Mouse (Mus musculus) gastrocnemius, adult 2 months (tissue): ENCODE results near the gene Mpeg1. TPM values are rescaled to one million over a fixed set of nuclear protein-coding genes. Genes with fewer than 3 reads are reported as not detected.

ENCODE experiments used
- DNase-seq: peaks from one replicate; pipeline ENCODE4 v3.0.0; 2022
- H3K27ac ChIP-seq: fragments of 200-600 bp; 2 replicates; pipeline ENCODE4 v1.8.1; 2022; ENCODE audit warnings: mild to moderate bottlenecking
- H3K4me3 ChIP-seq: fragments of 200-600 bp; 2 replicates; pipeline ENCODE4 v1.8.1; 2022; ENCODE audit warnings: mild to moderate bottlenecking, moderate library complexity
- CTCF ChIP-seq: fragments of 200-600 bp; IDR thresholded peaks from 2 replicates; pipeline ENCODE4 v1.8.1; 2022; ENCODE audit warnings: antibody characterized with exemption, mild to moderate bottlenecking, moderate library complexity
- intact Hi-C: fragments of 180-260 bp; cut with DNase I; formaldehyde crosslinking; loops from one replicate; pipeline ENCODE4 v1.15.1; 2025
- long read RNA-seq, 2 experiments: library from polyadenylated mRNA; stranded (forward); transcript quantifications; one replicate each; pipeline ENCODE4 v2.0.0; 2021
- total RNA-seq, 2 experiments: library from RNA; stranded (reverse); gene quantifications; 2 replicates each; pipeline ENCODE4 v1.2.3; 2021

Gene Mpeg1
- total RNA-seq: 1 to 10 TPM in 1 of 2 experiments, under 1 TPM in 1; 0.98 to 1.1 TPM
- long read RNA-seq, experiment 1: 0 reads
- long read RNA-seq, experiment 2, partial matches to known transcripts: 0 of 1 reads
- long read RNA-seq, experiment 2, other reads (novel, unspliced or antisense): 1 of 1 reads

- 0 out of 2 replicates have a peak within 1 kb of the TSS, but pooled peaks have one; percentile 12 for H3K27ac ChIP-seq
- TF ChIP-seq CTCF: no peak
- intact Hi-C loops: loop anchor here (10.0 kb wide), 1 partner anchor 134 kb away; the partner anchor contains the start of gene Gm4952
- H3K4me3 ChIP-seq: no peak within 1 kb of the TSS
- no peak for DNase-seq
Measured at GRCm38 (mm10) chr19:12460282-12461249, at the start of gene Mpeg1. Mpeg1 (plus strand) TSS chr19:12460779.

GRCm38 (mm10) chr19:12413737-12414136 is 46.8 kb upstream of the Mpeg1 start:
- no peak for TF ChIP-seq CTCF
- Histone ChIP-seq H3K27ac (no peak overlapping the region), H3K4me3 (no peak overlapping the region)
- intact Hi-C loops: no loop called here
- no peak for DNase-seq

GRCm38 (mm10) chr19:12417361-12417760 is 43.2 kb upstream of the Mpeg1 start, which contains the start of gene Olfr1441:
Olfr1441 (plus strand) TSS chr19:12417433.
- TF ChIP-seq CTCF: no peak
- intact Hi-C loops: no loop called here
- no peak within 1 kb of the TSS for H3K4me3 ChIP-seq
- H3K27ac ChIP-seq: no peak within 1 kb of the TSS
- no peak for DNase-seq

GRCm38 (mm10) chr19:12418312-12418711 is 42.3 kb upstream of the Mpeg1 start:
- intact Hi-C loops: no loop called here
- Histone ChIP-seq H3K27ac (no peak overlapping the region), H3K4me3 (no peak overlapping the region)
- DNase-seq: no peak
- no peak for TF ChIP-seq CTCF

- TF ChIP-seq CTCF: no peak
- Histone ChIP-seq H3K4me3 (no peak overlapping the region), H3K27ac (no peak overlapping the region)
- intact Hi-C loops: no loop called here
- DNase-seq: no peak
Measured at GRCm38 (mm10) chr19:12420555-12420954, 40.0 kb upstream of the Mpeg1 start.

- TF ChIP-seq CTCF: no peak
- no peak overlapping the region for H3K4me3 ChIP-seq
- intact Hi-C loops: no loop called here
- no peak for DNase-seq
- H3K27ac ChIP-seq: no peak overlapping the region
Measured at GRCm38 (mm10) chr19:12421680-12422079, 38.9 kb upstream of the Mpeg1 start.

GRCm38 (mm10) chr19:12427101-12427500 is 33.5 kb upstream of the Mpeg1 start:
- H3K27ac ChIP-seq: no peak overlapping the region
- no peak for DNase-seq
- intact Hi-C loops: no loop called here
- TF ChIP-seq CTCF: no peak
- no peak overlapping the region for H3K4me3 ChIP-seq

GRCm38 (mm10) chr19:12427605-12428004 is 33.0 kb upstream of the Mpeg1 start, which contains the start of gene Pfpl:
Pfpl (plus strand) TSS chr19:12427905.
- DNase-seq: no peak
- intact Hi-C loops: no loop called here
- Histone ChIP-seq H3K27ac (no peak within 1 kb of the TSS), H3K4me3 (no peak within 1 kb of the TSS)
- no peak for TF ChIP-seq CTCF

- H3K4me3 ChIP-seq: no peak overlapping the region
- TF ChIP-seq CTCF: peak; percentile 67
- no peak overlapping the region for H3K27ac ChIP-seq
- DNase-seq: peak; percentile 45
- intact Hi-C loops: loop anchor here (5.0 kb wide), 1 partner anchor 159 kb away; no protein-coding TSS in a partner anchor
Measured at GRCm38 (mm10) chr19:12433033-12433432, 27.5 kb upstream of the Mpeg1 start.

- H3K4me3 ChIP-seq: no peak overlapping the region
- TF ChIP-seq CTCF: no peak
- DNase-seq: no peak
- H3K27ac ChIP-seq: no peak overlapping the region
- intact Hi-C loops: no loop called here
Measured at GRCm38 (mm10) chr19:12435011-12435416, 25.6 kb upstream of the Mpeg1 start.

- no peak for TF ChIP-seq CTCF
- Histone ChIP-seq H3K4me3 (no peak overlapping the region), H3K27ac (peak overlapping the region; percentile 46; the same call in 1 of the 2 replicates)
- intact Hi-C loops: no loop called here
- DNase-seq: no peak
Measured at GRCm38 (mm10) chr19:12435750-12436524, 24.6 kb upstream of the Mpeg1 start.

- intact Hi-C loops: no loop called here
- DNase-seq: no peak
- H3K27ac ChIP-seq: peak overlapping the region; percentile 48; the same call in 1 of the 2 replicates
- no peak for TF ChIP-seq CTCF
- no peak overlapping the region for H3K4me3 ChIP-seq
Measured at GRCm38 (mm10) chr19:12439581-12439980, 21.0 kb upstream of the Mpeg1 start.
